Mouse (Mus musculus) cortical plate, adult 2 months (tissue): ENCODE measurements around the gene Defb48.

Experiments used
- CTCF ChIP-seq: fragments of 200-500 bp; IDR thresholded peaks from 2 replicates; pipeline ENCODE4 v1.5.1; 2011; ENCODE audit warnings: mild to moderate bottlenecking, control low read depth, low read length; ENCODE audit not compliant: insufficient read depth; ENCODE audit errors: extremely low read depth
- POLR2A ChIP-seq: fragments of 200-500 bp; IDR thresholded peaks from 2 replicates; pipeline ENCODE4 v1.6.1; 2011; ENCODE audit warnings: mild to moderate bottlenecking, low read length, control low read depth; ENCODE audit not compliant: insufficient read depth; ENCODE audit errors: extremely low read depth

- TF ChIP-seq CTCF (no peak), POLR2A (no peak)
These were observed 14.7 kb upstream of the Defb48 start for GRCm38 (mm10) chr14:62998977-62999376.
